ENCODE assay signal across 9 mouse cellular contexts in genomic region chr6:98998971-98999932, GRCm38 (mm10).
DNase-seq lines count a peak whose midpoint lies in the region; ATAC-seq and TF ChIP-seq lines count a peak whose summit lies in the region.
"Had no signal": no experiment of that assay in that cellular context is flagged by ENCODE, and none has a peak within 500 bp of the region (broad histone marks: within the 10 kb centered on the region; RNA-seq: fewer than 3 reads in every experiment).

No protein-coding gene starts in this region.

- no peak for DNase-seq in cerebellum, adult 9-10 months
- peak; percentile 27 to 55 for DNase-seq in left cerebral cortex, adult 18-20 months (ENCODE audit: low spot score in 2 of 2)
- DNase-seq in left cerebral cortex, adult 11 months (ENCODE audit: low spot score): no peak
- DNase-seq in hindbrain, postnatal 0 days (ENCODE audit: low spot score): peak; percentile 60
- peak; percentile 63 to 73 for DNase-seq in right cerebral cortex, postnatal 10 days (ENCODE audit: low spot score in 2 of 2)
- DNase-seq in thymus, adult 18-20 months: no peak
- DNase-seq in urinary bladder, adult 18-20 months (ENCODE audit: low spot score in 2 of 2): no peak

- TF ChIP-seq CTCF in hindbrain, postnatal 0 days (IDR thresholded peaks at IDR 0.05; ENCODE audit: low read depth): no peak

- H3K36me3 ChIP-seq in hindbrain, postnatal 0 days (ENCODE audit: insufficient read depth, low read length): no peaks in the 10 kb centered on the region

- H3K9me3 ChIP-seq in hindbrain, postnatal 0 days (ENCODE audit: low read length): no peaks in the 10 kb centered on the region
- H3K9me3 ChIP-seq: megakaryocyte, embryonic 14.5 days had no signal

- H3K9ac ChIP-seq in hindbrain, postnatal 0 days (replicated peaks; ENCODE audit: low read length): no peak overlapping the region

- H3K27ac ChIP-seq in hindbrain, postnatal 0 days: no peak overlapping the region

- WGBS in hindbrain, postnatal 0 days: 50% methylated on average over 35 of the region's 35 CpGs

- H3K4me2 ChIP-seq in hindbrain, postnatal 0 days (ENCODE audit: low read depth, low read length): peak overlapping the region; percentile 50

- H3K4me1 ChIP-seq in hindbrain, postnatal 0 days (ENCODE audit: insufficient read depth, low read length): peaks cover 6% of the 10 kb centered on the region; the same call in 1 of the 2 replicates

- peak; percentile 51 for ATAC-seq in cerebellum, adult (ENCODE audit: insufficient number of reproducible peaks, low FRiP score, low TSS enrichment)
- ATAC-seq in hindbrain, postnatal 0 days: no peak

- peak overlapping the region; percentile 15 for H3K4me3 ChIP-seq in hindbrain, postnatal 0 days (ENCODE audit: low read length)
- H3K4me3 ChIP-seq: megakaryocyte, embryonic 14.5 days had no signal

- H3K27me3 ChIP-seq in hindbrain, postnatal 0 days (ENCODE audit: insufficient read depth, low read length): no peaks in the 10 kb centered on the region
- H3K27me3 ChIP-seq: megakaryocyte, embryonic 14.5 days had no signal

Comparison
In these comparisons a context has a peak if more than half of its experiments do, and no peak if none do; other contexts are left out.
1. DNase-seq: peak in left cerebral cortex, adult 18-20 months (2 of 2), hindbrain, postnatal 0 days (single experiment) and right cerebral cortex, postnatal 10 days (2 of 2); none in cerebellum, adult 9-10 months (single experiment), left cerebral cortex, adult 11 months (single experiment), thymus, adult 18-20 months (0 of 2) and urinary bladder, adult 18-20 months (0 of 2).